In genomic region chr6:95709531-95709930, GRCm38 (mm10) we compare ENCODE assay signal across 18 mouse cellular contexts. TPM values are rescaled to one million over a fixed set of nuclear protein-coding genes. Genes with fewer than 3 reads are reported as not detected.
DNase-seq lines count a peak whose midpoint lies in the region; ATAC-seq and TF ChIP-seq lines count a peak whose summit lies in the region.
"Had no signal": no experiment of that assay in that cellular context is flagged by ENCODE, and none has a peak within 500 bp of the region (broad histone marks: within the 10 kb centered on the region; RNA-seq: fewer than 3 reads in every experiment).

No protein-coding gene starts in this region.

- TF ChIP-seq CTCF in heart, adult 2 months (IDR thresholded peaks at IDR 0.05): no peak
- no peak for TF ChIP-seq CTCF in liver, adult 2 months (IDR thresholded peaks at IDR 0.05; ENCODE audit: low read depth, low read length)

- WGBS in heart, embryonic 10.5 days: 19% methylated on average over 4 of the region's 4 CpGs
- WGBS in heart, adult 2 months: 47% methylated on average over 4 of the region's 4 CpGs
- 14% methylated on average over 4 of the region's 4 CpGs for WGBS in liver, adult 2 months
- WGBS in liver, embryonic 11.5 days: 43% methylated on average over 4 of the region's 4 CpGs
- WGBS in intestine, embryonic 16.5 days: 42% methylated on average over 4 of the region's 4 CpGs

- H3K27me3 ChIP-seq in heart, embryonic 10.5 days (ENCODE audit: insufficient read depth, poor library complexity, severe bottlenecking): no peaks in the 10 kb centered on the region
- H3K27me3 ChIP-seq in heart, adult 2 months (ENCODE audit: control insufficient read depth, insufficient read depth, low read length): no peaks in the 10 kb centered on the region
- no peaks in the 10 kb centered on the region for H3K27me3 ChIP-seq in liver, adult 2 months (ENCODE audit: control insufficient read depth, insufficient read depth, low read length)
- no peaks in the 10 kb centered on the region for H3K27me3 ChIP-seq in liver, embryonic 11.5 days (replicated peaks; ENCODE audit: control insufficient read depth, insufficient read depth, low read length)
- H3K27me3 ChIP-seq in intestine, embryonic 16.5 days (replicated peaks; ENCODE audit: control insufficient read depth, insufficient read depth, low read length): no peaks in the 10 kb centered on the region
- H3K27me3 ChIP-seq: embryonic facial prominence, embryonic 12.5 days; forebrain, embryonic 12.5 days; heart, embryonic 13.5 days; hindbrain, embryonic 15.5 days had no signal

- peaks cover 1% of the 10 kb centered on the region; the same call in 1 of the 2 replicates for H3K79me2 ChIP-seq in heart, adult 2 months (replicated peaks; ENCODE audit: control insufficient read depth, insufficient read depth, low read length)
- H3K79me2 ChIP-seq in liver, adult 2 months (ENCODE audit: control insufficient read depth, insufficient read depth, low read length): peaks cover 35% of the 10 kb centered on the region

- ATAC-seq in liver, embryonic 11.5 days (replicated peaks; ENCODE audit: low FRiP score): no peak
- peak; percentile 34 for ATAC-seq in intestine, embryonic 16.5 days
- ATAC-seq: forebrain, embryonic 16.5 days had no signal

- H3K27ac ChIP-seq in heart, embryonic 10.5 days: peak overlapping the region; percentile 67
- no peak overlapping the region for H3K27ac ChIP-seq in heart, adult 2 months
- H3K27ac ChIP-seq in liver, adult 2 months (replicated peaks; ENCODE audit: insufficient read depth, low read depth, low read length): no peak overlapping the region
- H3K27ac ChIP-seq in liver, embryonic 11.5 days (ENCODE audit: low read depth, low read length): no peak overlapping the region
- H3K27ac ChIP-seq in intestine, embryonic 16.5 days (ENCODE audit: low read length): peak overlapping the region; percentile 83
- H3K27ac ChIP-seq: embryonic facial prominence, embryonic 12.5 days; heart, embryonic 13.5 days; hindbrain, embryonic 15.5 days had no signal

- H3K4me1 ChIP-seq in heart, embryonic 10.5 days: peaks cover 49% of the 10 kb centered on the region
- peaks cover 5% of the 10 kb centered on the region for H3K4me1 ChIP-seq in heart, adult 2 months (ENCODE audit: control insufficient read depth, insufficient read depth, low read length)
- peaks cover 56% of the 10 kb centered on the region for H3K4me1 ChIP-seq in liver, adult 2 months (ENCODE audit: control insufficient read depth, insufficient read depth, low read length)
- H3K4me1 ChIP-seq in liver, embryonic 11.5 days (replicated peaks; ENCODE audit: control insufficient read depth, insufficient read depth, low read length): peaks cover 3% of the 10 kb centered on the region; the same call in 1 of the 2 replicates
- H3K4me1 ChIP-seq in intestine, embryonic 16.5 days (ENCODE audit: control insufficient read depth, insufficient read depth, low read length): peaks cover 20% of the 10 kb centered on the region; the same call in 1 of the 2 replicates

- H3K9ac ChIP-seq in heart, adult 2 months (ENCODE audit: low read depth, low read length): no peak overlapping the region
- H3K9ac ChIP-seq in liver, adult 2 months (ENCODE audit: low read depth, low read length): no peak overlapping the region
- H3K9ac ChIP-seq in liver, embryonic 11.5 days (ENCODE audit: low read depth, low read length): no peak overlapping the region
- peak overlapping the region; percentile 6; the same call in 1 of the 2 replicates for H3K9ac ChIP-seq in intestine, embryonic 16.5 days (ENCODE audit: low read depth, low read length)
- H3K9ac ChIP-seq: embryonic facial prominence, embryonic 12.5 days; forebrain, embryonic 12.5 days; heart, embryonic 13.5 days; hindbrain, embryonic 15.5 days had no signal

- DNase-seq in heart, embryonic 10.5 days (ENCODE audit: low spot score): no peak
- DNase-seq in heart, adult 2 months: no peak
- DNase-seq in liver, adult 2 months (ENCODE audit: extremely low read depth, low read depth, low spot score): peak; percentile 73
- DNase-seq in liver, embryonic 11.5 days (ENCODE audit: low spot score): no peak
- DNase-seq in left cerebral cortex, adult 11 months (ENCODE audit: low spot score): no peak
- DNase-seq in adrenal gland, postnatal 4 days (ENCODE audit: low spot score in 2 of 2): no peak
- DNase-seq: adrenal gland, postnatal 10 days; cerebellum, adult 11-12 months; cerebellum, adult 9-10 months; cerebellum, postnatal 25 days; gastrocnemius, postnatal 14 days; heart, postnatal 36 days had no signal

- no peak overlapping the region for H3K4me2 ChIP-seq in liver, embryonic 11.5 days
- H3K4me2 ChIP-seq in intestine, embryonic 16.5 days (ENCODE audit: low read depth, low read length): peak overlapping the region; percentile 23
- H3K4me2 ChIP-seq: embryonic facial prominence, embryonic 12.5 days; forebrain, embryonic 12.5 days; heart, embryonic 13.5 days; hindbrain, embryonic 15.5 days had no signal

- H3K36me3 ChIP-seq in heart, embryonic 10.5 days: no peaks in the 10 kb centered on the region
- no peaks in the 10 kb centered on the region for H3K36me3 ChIP-seq in heart, adult 2 months (ENCODE audit: control insufficient read depth, insufficient read depth, low read length)
- H3K36me3 ChIP-seq in liver, adult 2 months (ENCODE audit: control insufficient read depth, insufficient read depth, low read length): no peaks in the 10 kb centered on the region
- no peaks in the 10 kb centered on the region for H3K36me3 ChIP-seq in liver, embryonic 11.5 days (ENCODE audit: control insufficient read depth, insufficient read depth, low read length)
- no peaks in the 10 kb centered on the region for H3K36me3 ChIP-seq in intestine, embryonic 16.5 days (ENCODE audit: control insufficient read depth, insufficient read depth, low read length)
- H3K36me3 ChIP-seq: embryonic facial prominence, embryonic 12.5 days; forebrain, embryonic 12.5 days; hindbrain, embryonic 15.5 days had no signal

- H3K9me3 ChIP-seq in heart, embryonic 10.5 days: no peaks in the 10 kb centered on the region
- H3K9me3 ChIP-seq in liver, embryonic 11.5 days (ENCODE audit: control insufficient read depth, low read length): no peaks in the 10 kb centered on the region
- no peaks in the 10 kb centered on the region for H3K9me3 ChIP-seq in intestine, embryonic 16.5 days (ENCODE audit: control insufficient read depth, low read length)
- H3K9me3 ChIP-seq: embryonic facial prominence, embryonic 12.5 days; forebrain, embryonic 12.5 days; heart, embryonic 13.5 days; hindbrain, embryonic 15.5 days had no signal

- intact Hi-C loops in heart, adult 2 months (cut with DNase I): no loop called here

- no peak for TF ChIP-seq EP300 in heart, adult 2 months (IDR thresholded peaks at IDR 0.05; ENCODE audit: insufficient read depth, low read depth, low read length)

- TF ChIP-seq POLR2A in heart, adult 2 months (IDR thresholded peaks at IDR 0.05; ENCODE audit: insufficient read depth, low read depth, low read length): no peak
- no peak for TF ChIP-seq POLR2A in liver, adult 2 months (IDR thresholded peaks at IDR 0.05; ENCODE audit: extremely low read depth, insufficient read depth, low read length)

- no peak overlapping the region for H3K4me3 ChIP-seq in heart, embryonic 10.5 days
- no peak overlapping the region for H3K4me3 ChIP-seq in heart, adult 2 months
- no peak overlapping the region for H3K4me3 ChIP-seq in liver, adult 2 months (ENCODE audit: insufficient read depth, low read depth, low read length)
- no peak overlapping the region for H3K4me3 ChIP-seq in liver, embryonic 11.5 days (ENCODE audit: low read depth, low read length)
- H3K4me3 ChIP-seq in intestine, embryonic 16.5 days (ENCODE audit: low read length): no peak overlapping the region
- H3K4me3 ChIP-seq: embryonic facial prominence, embryonic 12.5 days; forebrain, embryonic 12.5 days; heart, embryonic 13.5 days; hindbrain, embryonic 15.5 days had no signal

RNA-seq across cellular contexts. Expression of gene Suclg2, which starts 9.1 kb away (rescaled TPM):
- 76.4 and 90.3 TPM in 2 replicates for polyA plus RNA-seq in heart, embryonic 10.5 days (2016; fragmentation: Nextera tagmentation; extraction: Ambion mirVana)
- total RNA-seq in heart, adult 2 months (2021): 100 to 1,000 TPM; 151 to 179 TPM
- polyA plus RNA-seq in heart, adult 2 months (2012; rRNA removed): 47.8 and 78.8 TPM in 2 replicates
- total RNA-seq in liver, adult 2 months (2014; rRNA removed): 137 and 153 TPM in 2 replicates
- polyA plus RNA-seq in liver, adult 2 months (2012; rRNA removed): 54.0 and 61.2 TPM in 2 replicates
- 83.0 and 92.7 TPM in 2 replicates for polyA plus RNA-seq in liver, embryonic 11.5 days (2014; fragmentation: Nextera tagmentation; extraction: Ambion mirVana)
- polyA plus RNA-seq in intestine, embryonic 16.5 days (2015; fragmentation: Nextera tagmentation; extraction: Ambion mirVana): 130 TPM in 2 replicates
- total RNA-seq in adrenal gland, postnatal 4 days (2021): 100 to 1,000 TPM; 130 to 135 TPM

Comparison
In these comparisons a context has a peak if more than half of its experiments do, and no peak if none do; other contexts are left out.
1. H3K27ac ChIP-seq: peak in heart, embryonic 10.5 days (single experiment) and intestine, embryonic 16.5 days (single experiment); none in heart, adult 2 months (single experiment), liver, adult 2 months (single experiment) and liver, embryonic 11.5 days (single experiment).